Comparison of ENCODE assay signal across 9 mouse cellular contexts in the genomic region with DNA sequence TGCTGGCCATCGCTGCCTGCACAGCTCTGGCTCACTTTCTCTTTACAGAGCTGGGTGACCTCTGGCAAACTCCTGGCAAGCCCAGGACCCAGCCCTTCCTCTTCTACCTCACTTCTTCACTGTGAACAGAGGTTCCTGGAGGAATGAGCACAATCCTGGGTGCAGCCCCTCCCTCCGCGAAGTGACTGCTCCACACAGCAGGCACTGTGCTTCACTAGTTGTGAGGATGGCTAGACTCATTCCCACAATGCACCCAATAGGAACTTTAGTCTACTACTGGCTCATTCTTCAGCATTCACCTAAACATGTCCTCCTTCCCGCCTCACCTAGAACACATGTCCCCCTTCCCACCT. TPM values are rescaled to one million over a fixed set of nuclear protein-coding genes. Genes with fewer than 3 reads are reported as not detected.
DNase-seq lines count a peak whose midpoint lies in the region; ATAC-seq lines count a peak whose summit lies in the region.
"Had no signal": no experiment of that assay in that cellular context is flagged by ENCODE, and none has a peak within 500 bp of the region (broad histone marks: within the 10 kb centered on the region; RNA-seq: fewer than 3 reads in every experiment).

No protein-coding gene starts in this region.

- H3K27ac ChIP-seq in hindbrain, embryonic 10.5 days = 0 out of 2 replicates have a peak overlapping the region, but pooled peaks have one; percentile 80
- H3K27ac ChIP-seq in hindbrain, embryonic 12.5 days = no peak overlapping the region
- peak overlapping the region; percentile 80; the same call in 1 of the 2 replicates for H3K27ac ChIP-seq in midbrain, embryonic 10.5 days (replicated peaks)
- H3K27ac ChIP-seq in midbrain, embryonic 16.5 days (ENCODE audit: low read length) = no peak overlapping the region
- H3K27ac ChIP-seq in embryonic facial prominence, embryonic 12.5 days = 0 out of 2 replicates have a peak overlapping the region, but pooled peaks have one; percentile 31
- 0 out of 2 replicates have a peak overlapping the region, but pooled peaks have one; percentile 4 for H3K27ac ChIP-seq in limb, embryonic 12.5 days

- DNase-seq in hindbrain, embryonic 10.5 days (ENCODE audit: low spot score) = no peak
- no peak for DNase-seq in midbrain, embryonic 10.5 days (ENCODE audit: low spot score)
- DNase-seq in right cerebral cortex, adult 18-20 months = no peak
- DNase-seq: kidney, postnatal 10 days; thymus, postnatal 14 days had no signal

- no peak for ATAC-seq in hindbrain, embryonic 12.5 days (ENCODE audit: low FRiP score)
- no peak for ATAC-seq in midbrain, embryonic 16.5 days
- no peak for ATAC-seq in embryonic facial prominence, embryonic 12.5 days (ENCODE audit: insufficient number of reproducible peaks, insufficient read depth, low FRiP score, low TSS enrichment)
- no peak for ATAC-seq in limb, embryonic 12.5 days (ENCODE audit: insufficient number of reproducible peaks, insufficient read depth, low FRiP score, low TSS enrichment, low read depth)

- no peaks in the 10 kb centered on the region for H3K27me3 ChIP-seq in hindbrain, embryonic 10.5 days (ENCODE audit: insufficient read depth, poor library complexity, severe bottlenecking)
- H3K27me3 ChIP-seq in hindbrain, embryonic 12.5 days = no peaks in the 10 kb centered on the region
- H3K27me3 ChIP-seq in midbrain, embryonic 10.5 days (ENCODE audit: low read depth, poor library complexity, severe bottlenecking) = no peaks in the 10 kb centered on the region
- no peaks in the 10 kb centered on the region for H3K27me3 ChIP-seq in midbrain, embryonic 16.5 days (ENCODE audit: control insufficient read depth, insufficient read depth, low read depth, low read length)
- no peaks in the 10 kb centered on the region for H3K27me3 ChIP-seq in embryonic facial prominence, embryonic 12.5 days
- H3K27me3 ChIP-seq in limb, embryonic 12.5 days = no peaks in the 10 kb centered on the region

- 90% methylated on average over 4 of the region's 4 CpGs for WGBS in hindbrain, embryonic 10.5 days
- 77% methylated on average over 4 of the region's 4 CpGs for WGBS in hindbrain, embryonic 12.5 days
- 86% methylated on average over 4 of the region's 4 CpGs for WGBS in midbrain, embryonic 10.5 days
- 92% methylated on average over 4 of the region's 4 CpGs for WGBS in midbrain, embryonic 16.5 days
- WGBS in embryonic facial prominence, embryonic 12.5 days = 79% methylated on average over 4 of the region's 4 CpGs
- 86% methylated on average over 4 of the region's 4 CpGs for WGBS in limb, embryonic 12.5 days

- H3K4me3 ChIP-seq in hindbrain, embryonic 10.5 days = no peak overlapping the region
- no peak overlapping the region for H3K4me3 ChIP-seq in hindbrain, embryonic 12.5 days
- no peak overlapping the region for H3K4me3 ChIP-seq in midbrain, embryonic 10.5 days
- no peak overlapping the region for H3K4me3 ChIP-seq in midbrain, embryonic 16.5 days (ENCODE audit: low read depth, low read length)
- H3K4me3 ChIP-seq in embryonic facial prominence, embryonic 12.5 days = no peak overlapping the region
- H3K4me3 ChIP-seq in limb, embryonic 12.5 days (replicated peaks) = no peak overlapping the region

- peaks cover 82% of the 10 kb centered on the region for H3K36me3 ChIP-seq in hindbrain, embryonic 10.5 days
- H3K36me3 ChIP-seq in hindbrain, embryonic 12.5 days = peaks cover 88% of the 10 kb centered on the region
- H3K36me3 ChIP-seq in midbrain, embryonic 10.5 days = peaks cover 91% of the 10 kb centered on the region
- H3K36me3 ChIP-seq in midbrain, embryonic 16.5 days (ENCODE audit: control insufficient read depth, insufficient read depth, low read length) = peaks cover 45% of the 10 kb centered on the region
- H3K36me3 ChIP-seq in embryonic facial prominence, embryonic 12.5 days = peaks cover 59% of the 10 kb centered on the region
- peaks cover 89% of the 10 kb centered on the region for H3K36me3 ChIP-seq in limb, embryonic 12.5 days

- no peak overlapping the region for H3K4me2 ChIP-seq in hindbrain, embryonic 12.5 days (replicated peaks)
- H3K4me2 ChIP-seq in midbrain, embryonic 16.5 days (ENCODE audit: low read length) = no peak overlapping the region
- H3K4me2 ChIP-seq in embryonic facial prominence, embryonic 12.5 days (replicated peaks) = no peak overlapping the region
- no peak overlapping the region for H3K4me2 ChIP-seq in limb, embryonic 12.5 days

- no peaks in the 10 kb centered on the region for H3K9me3 ChIP-seq in hindbrain, embryonic 10.5 days
- H3K9me3 ChIP-seq in hindbrain, embryonic 12.5 days (replicated peaks) = no peaks in the 10 kb centered on the region
- no peaks in the 10 kb centered on the region for H3K9me3 ChIP-seq in midbrain, embryonic 10.5 days (replicated peaks)
- no peaks in the 10 kb centered on the region for H3K9me3 ChIP-seq in midbrain, embryonic 16.5 days (replicated peaks; ENCODE audit: control insufficient read depth, low read length, poor library complexity, severe bottlenecking)
- no peaks in the 10 kb centered on the region for H3K9me3 ChIP-seq in embryonic facial prominence, embryonic 12.5 days
- no peaks in the 10 kb centered on the region for H3K9me3 ChIP-seq in limb, embryonic 12.5 days

- no peak overlapping the region for H3K9ac ChIP-seq in hindbrain, embryonic 12.5 days
- no peak overlapping the region for H3K9ac ChIP-seq in midbrain, embryonic 16.5 days (ENCODE audit: low read depth, low read length)
- H3K9ac ChIP-seq in embryonic facial prominence, embryonic 12.5 days = peak overlapping the region; percentile 35; the same call in 1 of the 2 replicates
- peak overlapping the region; percentile 31; the same call in 1 of the 2 replicates for H3K9ac ChIP-seq in limb, embryonic 12.5 days (replicated peaks)

- H3K4me1 ChIP-seq in hindbrain, embryonic 10.5 days (replicated peaks) = peaks cover 23% of the 10 kb centered on the region
- peaks cover 17% of the 10 kb centered on the region for H3K4me1 ChIP-seq in hindbrain, embryonic 12.5 days
- H3K4me1 ChIP-seq in midbrain, embryonic 10.5 days = peaks cover 23% of the 10 kb centered on the region
- H3K4me1 ChIP-seq in midbrain, embryonic 16.5 days (ENCODE audit: control insufficient read depth, insufficient read depth, low read length) = peaks cover 3% of the 10 kb centered on the region; the same call in 1 of the 2 replicates
- peaks cover 14% of the 10 kb centered on the region for H3K4me1 ChIP-seq in embryonic facial prominence, embryonic 12.5 days
- peaks cover 21% of the 10 kb centered on the region for H3K4me1 ChIP-seq in limb, embryonic 12.5 days (replicated peaks)

RNA-seq across cellular contexts. Expression of gene Pik3ip1, which starts 19.1 kb away (rescaled TPM):
- polyA plus RNA-seq in hindbrain, embryonic 10.5 days (2016; fragmentation: Nextera tagmentation; extraction: Ambion mirVana) = 9.3 and 9.4 TPM in 2 replicates
- 19.9 and 22.0 TPM in 2 replicates for polyA plus RNA-seq in hindbrain, embryonic 12.5 days (2016; fragmentation: Nextera tagmentation; extraction: Ambion mirVana)
- polyA plus RNA-seq in midbrain, embryonic 10.5 days (2016; fragmentation: Nextera tagmentation; extraction: Ambion mirVana) = 7.4 and 13.0 TPM in 2 replicates
- polyA plus RNA-seq in midbrain, embryonic 16.5 days (2015; fragmentation: Nextera tagmentation; extraction: Ambion mirVana) = 22.8 and 29.5 TPM in 2 replicates
- polyA plus RNA-seq in embryonic facial prominence, embryonic 12.5 days (2016; fragmentation: Nextera tagmentation; extraction: Ambion mirVana) = 12.4 and 15.1 TPM in 2 replicates
- 15.1 and 18.8 TPM in 2 replicates for polyA plus RNA-seq in limb, embryonic 12.5 days (2016; fragmentation: Nextera tagmentation; extraction: Ambion mirVana)

RNA-seq across cellular contexts. Expression of gene Limk2, which starts 59.7 kb away (rescaled TPM):
- 62.0 and 82.2 TPM in 2 replicates for polyA plus RNA-seq in hindbrain, embryonic 10.5 days (2016; fragmentation: Nextera tagmentation; extraction: Ambion mirVana)
- polyA plus RNA-seq in hindbrain, embryonic 12.5 days (2016; fragmentation: Nextera tagmentation; extraction: Ambion mirVana) = 114 and 116 TPM in 2 replicates
- polyA plus RNA-seq in midbrain, embryonic 10.5 days (2016; fragmentation: Nextera tagmentation; extraction: Ambion mirVana) = 50.7 and 68.9 TPM in 2 replicates
- 185 and 187 TPM in 2 replicates for polyA plus RNA-seq in midbrain, embryonic 16.5 days (2015; fragmentation: Nextera tagmentation; extraction: Ambion mirVana)
- polyA plus RNA-seq in embryonic facial prominence, embryonic 12.5 days (2016; fragmentation: Nextera tagmentation; extraction: Ambion mirVana) = 69.1 and 75.1 TPM in 2 replicates
- polyA plus RNA-seq in limb, embryonic 12.5 days (2016; fragmentation: Nextera tagmentation; extraction: Ambion mirVana) = 58.5 and 62.3 TPM in 2 replicates

Comparison
In these comparisons a context has a peak if more than half of its experiments do, and no peak if none do; other contexts are left out.
1. H3K27ac ChIP-seq: peak in hindbrain, embryonic 10.5 days (single experiment), midbrain, embryonic 10.5 days (single experiment), embryonic facial prominence, embryonic 12.5 days (single experiment) and limb, embryonic 12.5 days (single experiment); none in hindbrain, embryonic 12.5 days (single experiment) and midbrain, embryonic 16.5 days (single experiment).
2. H3K9ac ChIP-seq: peak in embryonic facial prominence, embryonic 12.5 days (single experiment) and limb, embryonic 12.5 days (single experiment); none in hindbrain, embryonic 12.5 days (single experiment) and midbrain, embryonic 16.5 days (single experiment).